Mouse (Mus musculus): Measurements from ENCODE around the gene Gm20388. TPM values are rescaled to one million over a fixed set of nuclear protein-coding genes. Genes with fewer than 3 reads are reported as not detected.

The Gm20388 gene
- total RNA-seq, 2 experiments from 2014 or later: not detected

DNA sequence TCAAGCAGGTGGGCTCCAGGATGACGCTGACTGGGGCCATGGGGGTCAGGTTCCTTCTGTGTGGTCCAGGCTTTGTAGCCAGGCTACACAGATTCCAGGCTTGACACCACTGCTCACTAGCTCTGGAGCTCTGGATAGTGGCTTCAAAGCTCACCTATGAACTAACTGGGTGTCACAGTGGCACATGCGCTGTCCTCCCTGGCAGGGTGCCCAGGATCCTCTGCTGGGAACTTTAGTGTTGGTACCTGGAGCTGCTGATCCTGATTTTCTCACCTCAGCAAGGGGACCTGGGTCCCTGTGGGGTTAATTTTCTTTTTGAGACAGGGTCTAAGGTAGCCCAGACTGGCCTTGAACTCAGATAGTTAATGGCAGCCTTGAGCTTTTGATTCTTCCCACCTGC lies 490.6 kb downstream of the Gm20388 start:
- no peak for DNase-seq (ENCODE audit: low spot score in 2 of 2)

DNA sequence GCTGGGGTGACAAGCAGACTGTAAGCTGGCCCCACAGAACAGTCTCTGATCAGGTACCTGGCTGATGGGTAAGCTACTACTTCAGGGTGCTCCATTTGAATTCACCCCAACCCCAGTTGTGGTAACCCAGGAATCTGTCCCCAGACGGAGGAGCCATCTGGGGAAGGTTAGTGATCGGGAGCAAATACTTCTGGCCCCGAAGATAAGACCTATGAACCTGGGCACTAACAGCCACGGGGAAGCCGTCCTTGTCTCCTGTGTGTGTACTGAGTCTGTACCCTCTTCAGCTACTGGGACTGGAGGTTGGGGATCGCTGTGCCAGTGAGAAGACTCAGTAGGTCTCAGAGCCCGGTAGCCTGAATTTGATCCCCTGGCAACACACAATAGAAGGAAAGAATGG lies 491.1 kb downstream of the Gm20388 start:
- DNase-seq (ENCODE audit: low spot score in 2 of 2): no peak

DNA sequence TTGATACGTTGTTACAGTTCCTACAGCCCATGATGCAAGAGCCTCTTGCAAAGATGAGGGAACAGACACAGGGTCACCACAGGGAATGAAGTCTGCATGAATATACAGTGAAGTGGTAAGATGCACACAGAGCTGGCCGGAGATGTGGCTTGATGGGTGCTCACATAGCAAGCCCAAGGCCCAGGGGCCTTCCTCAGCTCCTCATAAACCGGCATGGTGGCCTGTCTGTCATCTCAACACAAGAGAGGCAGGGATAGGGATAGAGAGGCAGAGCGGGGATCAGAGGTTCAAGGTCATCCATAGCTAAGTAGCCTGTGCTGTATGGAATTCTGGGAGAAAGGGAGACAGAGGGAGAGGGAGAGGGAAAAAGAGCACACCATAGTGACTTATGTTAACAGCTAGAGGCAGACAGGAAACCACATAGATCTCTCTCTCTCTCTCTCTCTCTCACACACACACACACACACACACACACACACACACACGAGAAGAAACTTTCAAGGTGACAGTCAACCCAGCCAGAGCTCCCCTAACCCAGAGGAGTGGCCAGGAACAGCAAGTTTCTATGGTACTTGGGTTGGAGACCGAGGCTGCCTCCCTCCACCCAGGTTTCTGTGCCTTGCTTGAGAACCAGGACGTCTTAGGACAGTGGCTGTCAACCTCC lies 493.1 kb downstream of the Gm20388 start:
- DNase-seq (ENCODE audit: low spot score in 2 of 2): no peak

DNA sequence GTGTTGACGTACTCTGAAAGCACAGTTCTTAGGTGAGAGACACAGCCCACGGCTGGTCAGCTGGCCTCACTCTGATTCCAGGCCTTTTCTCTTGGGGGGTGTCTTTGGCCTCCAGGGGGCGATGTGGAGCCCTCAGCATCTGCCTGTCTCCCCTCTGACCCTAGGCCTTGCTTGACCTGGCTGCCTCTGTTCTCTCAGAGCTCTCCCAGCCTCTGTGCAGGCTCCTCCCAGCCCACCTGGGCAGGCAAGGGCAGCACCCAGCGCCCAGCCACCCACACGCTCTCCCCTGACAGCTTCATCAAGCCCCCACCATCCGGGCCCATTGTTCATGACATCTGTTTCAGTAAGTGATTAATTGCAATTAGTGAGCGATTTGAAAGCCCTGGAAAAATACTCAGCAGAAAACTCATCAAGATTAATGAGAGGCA lies 494.0 kb downstream of the Gm20388 start:
- DNase-seq (ENCODE audit: low spot score in 2 of 2): peak in 1 of 2 experiments; percentile 58

DNA sequence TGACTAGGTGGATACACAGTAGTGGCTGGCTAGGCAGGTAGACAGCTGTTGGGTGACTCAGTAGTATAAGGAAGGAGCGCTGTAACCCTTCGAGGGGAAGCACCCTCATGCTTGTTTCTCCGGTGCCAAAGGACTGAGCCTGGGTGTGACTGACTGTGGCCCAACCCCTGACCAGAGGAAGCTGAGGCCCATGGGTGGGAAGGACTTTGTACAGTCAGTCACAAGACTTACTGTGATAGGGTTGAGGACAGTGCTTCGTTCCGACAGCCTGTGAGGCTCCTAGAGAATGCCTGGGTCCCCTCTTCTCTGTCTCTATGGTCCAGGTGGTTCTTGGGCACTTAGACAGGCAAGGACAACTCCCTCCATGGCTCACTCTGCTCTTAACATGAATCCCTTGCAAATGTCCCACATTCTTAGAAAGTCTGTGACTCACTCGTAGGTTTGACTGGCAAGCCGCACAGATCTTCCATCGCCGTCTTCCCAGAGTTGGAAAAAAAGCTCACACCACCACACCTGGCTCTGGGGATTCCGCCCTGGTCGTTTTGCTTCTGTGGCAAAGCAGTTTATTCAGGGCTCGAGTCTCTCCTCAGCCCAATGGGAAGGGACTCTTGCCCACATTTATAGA lies 495.5 kb downstream of the Gm20388 start:
- no peak for DNase-seq (ENCODE audit: low spot score in 2 of 2)

DNA sequence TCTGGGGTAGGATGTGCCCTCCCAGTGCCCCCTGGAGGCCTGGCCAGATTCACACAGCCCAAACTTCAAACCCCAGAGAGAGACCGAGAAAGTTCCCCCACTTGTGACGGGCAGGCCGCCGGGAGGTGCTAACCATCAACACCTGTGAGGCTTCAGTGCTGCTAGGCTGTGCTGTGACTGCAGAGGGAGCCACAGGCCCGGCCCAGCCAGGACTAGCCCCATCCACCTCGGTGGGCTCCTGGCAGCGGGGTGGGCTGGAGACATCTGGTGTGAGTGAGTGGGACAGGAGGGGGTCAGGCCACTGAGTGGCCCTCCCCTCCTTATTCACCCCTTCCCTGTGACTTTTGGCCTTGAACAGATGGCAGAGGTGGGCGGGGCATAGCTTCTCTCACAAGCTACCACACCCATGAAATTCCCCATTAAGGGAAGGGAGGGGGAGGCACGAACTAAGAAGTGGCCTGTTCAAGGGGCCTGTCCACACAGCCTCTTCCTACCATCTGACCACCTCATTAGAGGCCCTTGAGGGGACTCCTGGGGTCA lies 497.1 kb downstream of the Gm20388 start:
- DNase-seq (ENCODE audit: low spot score in 2 of 2): no peak

DNA sequence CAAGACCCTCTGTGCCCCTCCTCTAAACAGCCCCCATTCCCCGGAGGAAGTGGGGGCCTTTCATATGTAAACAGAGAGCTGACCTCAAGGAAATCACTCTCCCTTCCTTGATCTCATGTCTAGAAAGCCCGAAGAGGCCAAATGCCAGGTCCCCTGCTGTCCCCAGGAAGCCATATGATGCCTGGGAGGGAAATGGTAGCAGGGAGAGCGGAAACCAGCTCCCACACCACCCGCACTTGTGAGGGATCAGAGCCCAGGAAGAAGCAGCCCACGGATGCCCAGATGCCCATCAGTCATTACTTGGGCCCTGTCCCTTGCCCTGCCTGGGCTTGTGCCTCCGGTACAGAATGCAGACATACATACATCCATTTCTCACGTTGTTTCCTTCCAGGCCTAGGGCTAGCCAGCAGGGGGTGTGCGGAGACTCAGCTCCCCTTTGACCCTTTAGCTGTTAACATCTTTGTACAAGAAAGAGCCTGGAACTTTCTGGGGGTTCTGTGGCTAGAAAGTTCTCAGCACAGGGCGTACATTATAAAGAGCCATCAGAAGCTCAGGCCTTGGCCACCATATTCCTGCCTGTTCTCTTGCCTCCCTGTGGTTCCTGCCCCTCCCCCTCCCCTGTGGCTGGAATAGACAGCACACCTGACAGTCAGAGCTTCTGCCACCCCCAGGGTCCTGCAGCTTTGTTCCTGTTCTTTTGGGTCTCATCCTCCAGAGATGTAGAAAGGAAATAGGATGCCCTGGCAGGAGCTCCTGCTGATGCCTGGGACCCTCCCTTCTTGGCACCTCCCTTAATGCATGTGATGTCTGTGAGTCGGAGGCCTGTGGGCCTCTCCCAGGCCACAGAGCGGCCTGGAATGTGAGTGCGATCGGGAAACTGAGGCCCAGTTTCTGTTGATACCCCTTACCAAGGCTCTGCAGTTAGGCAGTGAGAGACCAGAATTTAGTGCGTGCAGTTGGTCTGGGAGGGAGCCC lies 497.9 kb downstream of the Gm20388 start:
- no peak for DNase-seq (ENCODE audit: low spot score in 2 of 2)

DNA sequence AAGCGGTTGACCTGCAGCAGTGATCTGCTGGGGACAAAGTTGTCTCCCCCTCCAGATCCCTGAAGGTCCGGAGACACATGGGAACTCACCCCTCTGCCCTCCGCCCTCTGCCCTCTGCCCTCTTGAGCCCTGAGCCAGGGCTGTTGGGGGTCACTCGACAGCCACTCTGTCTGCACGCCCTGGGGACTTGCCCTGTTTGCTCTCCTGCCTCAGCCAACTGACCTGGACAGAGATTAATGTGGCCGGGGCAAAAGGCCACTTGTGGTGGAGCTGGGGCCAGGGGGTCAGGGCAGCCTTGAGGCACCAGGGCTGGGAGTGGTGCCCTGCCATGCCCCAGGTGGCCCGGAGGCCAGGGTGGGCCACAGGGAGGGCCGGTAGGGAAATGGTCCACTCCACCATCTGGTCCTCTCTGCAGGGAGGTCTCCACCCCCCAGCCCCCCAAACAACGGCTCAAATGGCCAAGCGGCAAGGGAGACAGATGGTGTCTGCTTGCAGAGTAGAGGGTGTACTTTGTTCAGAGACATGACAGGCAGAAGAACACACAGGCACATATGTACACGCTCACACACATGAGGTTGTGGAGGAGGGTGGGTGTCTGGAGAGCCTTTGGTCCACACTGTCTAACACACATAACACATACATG lies 498.9 kb downstream of the Gm20388 start:
- no peak for DNase-seq (ENCODE audit: low spot score in 2 of 2)

DNA sequence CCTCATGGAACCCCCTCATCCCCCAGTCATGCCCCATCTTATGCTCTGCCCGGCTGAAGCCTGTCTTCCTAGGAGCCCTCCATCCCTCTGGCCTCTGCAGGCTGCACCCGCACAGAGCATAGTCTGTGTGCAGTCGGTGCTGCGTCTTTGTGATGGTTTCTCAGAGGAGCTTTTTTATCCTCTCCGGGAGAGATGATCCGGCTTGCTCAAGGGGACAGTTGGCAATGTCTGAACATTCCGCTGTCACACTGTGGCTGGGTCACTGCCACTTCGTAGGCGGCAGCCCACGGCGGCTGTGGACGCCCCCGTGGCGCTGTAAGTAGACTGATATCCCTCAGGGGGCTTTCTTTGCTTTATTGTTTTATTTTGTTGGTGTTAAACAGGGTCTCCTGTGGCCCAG lies 500.4 kb downstream of the Gm20388 start:
- no peak for DNase-seq (ENCODE audit: low spot score in 2 of 2)

DNA sequence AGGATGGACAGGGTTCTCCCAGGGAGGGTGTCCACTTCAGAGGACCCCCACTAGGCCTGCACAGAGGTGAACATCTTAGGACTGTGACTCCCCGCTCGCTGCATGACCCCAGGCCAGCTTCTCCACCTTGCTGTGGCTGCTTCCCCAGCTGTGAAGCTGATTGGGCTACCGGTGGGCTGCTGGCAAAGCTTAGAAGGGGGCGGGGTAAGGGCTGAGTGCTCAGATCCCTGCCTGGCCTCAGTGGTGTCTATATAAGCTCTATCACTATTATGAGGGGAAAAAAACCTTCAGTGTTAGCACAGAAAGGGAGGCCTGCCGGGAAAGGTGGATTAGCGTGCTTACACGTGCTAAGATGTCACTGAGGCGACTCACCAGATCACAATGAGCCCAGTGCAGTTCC lies 501.2 kb downstream of the Gm20388 start:
- no peak for DNase-seq (ENCODE audit: low spot score in 2 of 2)

DNA sequence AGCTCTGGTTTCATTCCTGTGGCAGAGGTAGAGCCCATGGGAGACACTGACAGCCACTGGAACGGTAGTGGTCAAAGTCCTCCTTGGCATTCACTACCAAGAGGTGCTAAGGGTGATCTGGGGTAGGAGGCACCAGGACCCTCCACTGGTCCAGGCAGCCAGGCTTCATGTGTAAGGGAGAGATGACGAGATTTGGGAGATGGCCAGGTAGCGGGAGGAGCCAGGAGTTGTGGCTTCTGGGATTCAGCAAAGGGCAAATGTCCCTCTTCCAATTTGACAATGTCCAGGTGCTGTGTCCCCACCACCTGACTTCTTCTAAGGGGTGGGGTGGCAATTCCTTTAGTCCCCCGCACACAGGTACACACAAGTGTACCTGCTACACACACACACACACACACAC lies 501.7 kb downstream of the Gm20388 start:
- no peak for DNase-seq (ENCODE audit: low spot score in 2 of 2)

DNA sequence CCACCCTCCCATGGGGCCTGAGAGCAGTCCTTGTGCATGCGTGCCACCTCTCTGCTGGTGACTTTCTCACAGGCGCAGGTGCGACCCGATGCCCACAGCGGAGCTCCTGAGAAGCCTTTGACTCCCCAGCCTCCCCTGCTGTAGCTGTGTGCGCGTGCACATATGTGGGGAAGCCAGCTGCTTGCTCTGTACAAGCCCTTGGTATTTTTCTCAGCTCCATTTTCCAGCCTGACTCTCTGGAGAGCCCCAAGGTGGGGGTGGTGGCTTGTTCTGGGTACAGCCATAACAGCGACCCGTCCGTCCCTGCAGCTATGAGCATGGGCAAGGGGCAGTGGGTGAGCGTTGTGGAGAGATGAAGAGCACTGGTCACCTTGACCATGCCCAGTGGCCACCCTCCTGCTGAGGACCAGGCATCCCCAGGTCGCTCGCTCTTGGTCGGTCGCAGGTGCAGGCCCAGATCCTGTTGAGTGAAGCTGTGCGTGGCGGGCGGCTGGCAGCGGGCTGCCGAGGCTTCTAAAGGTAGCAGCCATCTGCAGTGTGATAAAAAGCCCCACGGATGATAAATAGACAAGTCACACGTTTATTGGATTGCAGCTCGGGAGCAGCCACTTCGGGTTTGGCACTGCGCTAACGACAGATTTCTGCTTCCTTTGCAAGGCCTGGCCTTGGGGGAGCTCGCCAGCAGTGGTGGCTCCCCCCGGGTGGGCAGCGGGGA lies 502.4 kb downstream of the Gm20388 start:
- no peak for DNase-seq (ENCODE audit: low spot score in 2 of 2)

DNA sequence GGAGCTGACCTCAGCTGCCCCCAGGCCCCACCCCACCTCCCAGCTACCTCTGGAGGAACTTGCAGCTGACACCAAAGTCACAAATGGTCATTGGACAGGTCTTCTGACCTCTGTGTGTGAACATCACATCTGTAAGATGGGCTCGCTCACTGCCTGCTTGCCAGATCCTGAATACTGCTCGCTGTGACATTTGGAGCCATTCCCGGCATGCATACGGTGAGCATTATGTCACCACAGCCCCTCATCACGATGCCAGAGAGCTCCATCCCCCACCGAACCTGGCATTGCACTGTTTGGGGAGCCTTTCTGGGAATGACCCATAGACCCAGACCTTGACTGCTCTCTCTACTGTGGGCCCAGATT lies 503.0 kb downstream of the Gm20388 start:
- DNase-seq (ENCODE audit: low spot score in 2 of 2): no peak

DNA sequence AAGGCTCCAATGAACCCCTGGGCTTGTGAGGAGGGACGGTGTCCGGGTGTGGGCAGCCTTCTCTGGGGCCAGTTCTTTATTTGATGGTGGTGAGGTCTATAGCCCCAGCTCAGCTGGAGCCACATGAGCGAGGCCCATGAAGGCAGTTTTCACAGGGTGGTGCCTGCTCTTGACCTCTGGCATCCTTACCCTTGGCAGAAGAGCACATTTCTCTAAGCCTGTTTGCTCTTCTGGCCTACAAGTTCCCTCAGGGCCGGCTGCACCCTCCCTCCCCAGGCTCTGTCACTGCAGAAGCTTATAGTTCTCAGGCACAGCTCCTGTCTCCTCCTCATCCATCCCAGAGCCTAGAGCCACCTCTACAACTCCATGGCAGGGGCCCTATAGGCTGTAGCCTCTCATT lies 503.6 kb downstream of the Gm20388 start:
- no peak for DNase-seq (ENCODE audit: low spot score in 2 of 2)

DNA sequence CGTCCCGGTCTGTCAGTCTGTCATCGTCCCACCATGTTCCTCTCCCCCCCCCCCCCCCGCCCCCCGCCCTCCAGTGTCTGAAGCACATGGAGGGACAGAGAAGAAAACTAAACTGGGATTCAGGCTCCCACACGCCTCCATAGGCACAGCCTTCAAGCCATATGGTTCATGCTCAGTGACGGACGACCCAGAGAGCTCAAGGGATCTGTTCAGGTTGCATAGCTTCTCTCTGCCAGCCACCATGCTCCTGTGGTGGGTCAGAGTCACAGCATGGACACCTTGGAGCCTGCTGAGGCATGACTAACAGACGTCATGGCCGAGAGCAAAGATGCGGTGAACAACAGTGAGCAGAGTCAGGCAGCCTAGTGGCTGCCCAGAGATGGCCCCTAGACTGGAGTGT lies 504.8 kb downstream of the Gm20388 start:
- no peak for DNase-seq (ENCODE audit: low spot score in 2 of 2)

DNA sequence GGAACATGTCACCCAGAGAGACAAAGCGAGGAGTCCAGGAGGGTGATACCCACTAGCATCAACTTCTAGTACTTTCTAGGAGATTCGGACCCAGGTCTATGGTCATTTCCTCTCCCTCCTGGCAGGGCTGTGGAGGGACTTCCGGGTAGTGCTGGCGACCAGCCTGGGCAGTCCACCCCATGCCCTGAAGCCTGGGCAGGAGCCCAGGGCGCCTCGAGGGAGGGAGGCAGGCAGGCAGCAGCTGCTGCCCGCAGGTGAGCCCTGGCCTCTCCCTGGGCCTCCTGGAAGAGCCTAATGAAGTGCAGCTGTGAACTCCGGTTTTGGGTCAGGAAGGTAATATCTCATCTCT lies 505.5 kb downstream of the Gm20388 start:
- DNase-seq (ENCODE audit: low spot score in 2 of 2): no peak

DNA sequence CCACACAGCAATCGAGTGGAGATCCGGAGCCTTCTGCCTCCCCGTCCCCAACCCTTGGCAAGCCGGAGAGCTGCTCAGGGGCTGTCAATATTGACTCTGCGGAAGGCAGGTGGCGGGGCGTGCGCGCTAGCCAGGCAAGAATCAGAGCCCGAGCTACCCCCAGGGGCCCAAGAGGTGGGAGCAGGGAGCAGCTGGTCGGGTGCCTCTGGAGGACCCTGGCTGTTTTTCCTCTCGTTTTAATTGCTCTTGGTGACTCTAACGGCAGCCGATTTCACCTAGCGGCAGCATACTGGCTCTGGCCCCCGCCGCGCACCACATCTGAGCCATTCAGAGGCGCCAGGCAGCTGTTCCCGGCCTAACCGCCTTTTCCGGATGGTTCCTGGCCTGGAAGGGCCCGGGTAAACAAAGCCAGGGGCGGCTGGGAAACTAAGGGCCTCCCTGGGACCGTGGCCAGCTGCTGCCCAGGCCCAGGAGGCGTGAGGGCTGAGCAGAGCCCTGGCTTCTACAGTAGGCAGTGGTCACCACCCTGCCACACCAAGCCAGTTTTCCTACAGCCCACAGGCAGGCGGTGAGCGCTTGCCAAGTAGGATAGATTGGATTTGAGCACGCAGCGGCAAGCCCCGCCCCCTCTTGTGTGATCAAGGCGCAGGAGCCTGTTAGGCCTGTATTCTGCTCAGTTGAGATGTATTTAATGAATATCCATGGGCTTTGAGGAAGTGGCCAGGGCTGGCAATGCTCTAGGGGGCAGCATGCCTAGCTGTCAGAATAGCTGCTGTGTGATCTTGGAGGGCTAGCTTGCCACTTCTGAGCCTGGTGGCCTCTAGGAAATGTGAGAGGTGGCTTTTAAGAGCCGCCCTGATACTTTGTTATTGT lies 506.1 kb downstream of the Gm20388 start:
- DNase-seq (ENCODE audit: low spot score in 2 of 2): peak; percentile 73 to 75

DNA sequence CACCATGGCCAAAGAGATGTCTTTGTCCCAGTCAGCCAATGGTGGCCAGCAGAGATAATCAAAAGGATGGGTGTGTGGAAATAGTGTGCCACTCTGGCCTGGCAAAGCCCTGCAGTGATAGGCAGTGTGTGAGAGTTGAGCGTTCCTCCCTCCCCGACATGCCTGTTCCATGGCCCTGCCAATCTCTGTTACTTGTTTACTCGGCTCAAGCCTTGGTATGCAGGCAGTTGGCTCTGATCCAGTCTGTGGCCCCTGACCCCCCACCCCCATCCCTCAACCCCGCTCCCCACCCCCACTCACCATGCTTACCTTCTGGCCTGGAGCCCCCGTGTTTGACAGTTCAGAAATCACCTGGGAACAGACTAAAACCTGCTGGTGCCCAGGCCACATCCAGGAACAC lies 507.5 kb downstream of the Gm20388 start:
- DNase-seq (ENCODE audit: low spot score in 2 of 2): no peak

DNA sequence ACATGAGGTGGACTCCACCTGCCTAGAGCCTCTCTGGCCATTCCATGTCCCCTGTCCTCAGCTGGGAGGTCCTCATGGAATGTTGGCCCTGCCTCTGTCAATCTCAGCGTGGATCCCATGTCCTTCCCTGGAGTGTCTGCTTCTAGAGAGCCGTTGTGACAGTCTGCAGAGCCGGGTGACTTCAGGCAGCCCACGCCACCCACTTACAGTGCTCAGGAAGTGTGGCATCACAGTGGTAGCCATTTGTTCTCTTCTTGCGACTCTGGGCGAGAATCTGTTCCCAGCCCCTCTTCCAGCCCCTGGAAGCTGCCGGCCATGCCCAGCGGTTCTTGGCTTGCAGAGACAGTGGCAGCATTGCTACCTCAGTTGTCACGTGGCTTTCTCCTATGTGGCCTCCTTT lies 509.0 kb downstream of the Gm20388 start:
- DNase-seq (ENCODE audit: low spot score in 2 of 2): no peak

DNA sequence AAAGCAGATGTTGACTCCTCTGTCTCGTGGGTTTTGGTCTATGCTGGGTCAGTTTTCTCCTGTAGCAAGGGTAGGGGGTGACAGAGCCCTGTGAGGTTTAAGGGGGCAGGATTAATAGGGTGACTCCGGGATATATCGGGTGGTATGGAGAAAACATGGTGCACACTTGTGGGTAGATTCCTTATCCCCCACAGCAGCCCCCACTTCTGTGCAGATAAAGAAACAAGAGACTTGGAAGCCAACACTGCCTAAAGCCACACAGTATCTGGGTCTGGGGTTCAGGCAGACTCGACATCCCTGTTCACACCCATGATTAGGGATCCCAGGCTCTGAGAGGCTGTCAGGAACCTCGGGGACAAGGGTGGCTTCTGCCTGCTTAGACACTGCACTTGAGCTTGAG lies 509.6 kb downstream of the Gm20388 start:
- no peak for DNase-seq (ENCODE audit: low spot score in 2 of 2)
